Mouse (Mus musculus) gonadal fat pad, adult 2 months (tissue): ENCODE measurements around the gene Hist2h2ab. TPM values are rescaled to one million over a fixed set of nuclear protein-coding genes. Genes with fewer than 3 reads are reported as not detected.
"Not testable (repeated sequence)": the region's sequence is repeated elsewhere in the genome, so short reads cannot be mapped to it uniquely, and the experiment has no call there.

Source experiments
- DNase-seq: peaks from one replicate; pipeline ENCODE4 v3.0.0-alpha.2; 2012; ENCODE audit warnings: low read depth
- polyA plus RNA-seq: library from polyadenylated mRNA; depleted of rRNA; stranded (reverse); fragments of >200 nt; gene quantifications from 2 replicates; pipeline ENCODE4 v1.2.3, GENCODE M21; 2012; rRNA removed

The Hist2h2ab gene
- polyA plus RNA-seq, 1 experiment: 4.7 TPM

DNA sequence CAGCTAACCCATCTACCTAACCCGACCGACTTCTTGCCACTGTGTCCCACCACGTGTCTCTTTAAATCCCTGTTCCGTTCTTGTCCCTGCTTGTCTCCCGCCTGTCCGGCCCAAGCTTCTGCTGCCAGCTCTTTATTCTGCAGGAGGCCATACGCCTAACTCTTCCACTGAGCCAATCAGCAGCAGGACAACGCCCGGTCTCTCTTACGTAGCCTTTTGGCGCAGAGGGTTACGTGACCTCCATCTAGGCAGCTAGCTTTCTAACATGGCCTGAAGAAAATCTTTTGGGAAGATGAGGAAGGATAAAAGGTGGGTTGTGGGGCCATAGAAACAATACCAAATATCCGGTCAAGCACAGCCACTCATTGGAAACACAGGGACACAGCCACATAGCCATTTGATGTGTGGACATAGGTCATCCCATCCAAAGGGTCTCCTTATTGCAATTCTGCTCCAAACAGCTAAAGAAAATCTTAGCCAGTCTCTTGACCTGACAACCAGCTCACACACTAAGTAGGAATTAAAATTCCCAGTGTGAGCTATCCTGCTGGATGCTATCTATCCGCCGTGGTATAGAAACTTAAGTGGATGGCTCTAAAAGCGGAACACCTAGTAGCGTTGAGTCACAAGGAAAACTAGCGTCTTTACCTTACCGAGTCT is 42.7 kb downstream of the Hist2h2ab start:
- DNase-seq: peak; percentile 77

DNA sequence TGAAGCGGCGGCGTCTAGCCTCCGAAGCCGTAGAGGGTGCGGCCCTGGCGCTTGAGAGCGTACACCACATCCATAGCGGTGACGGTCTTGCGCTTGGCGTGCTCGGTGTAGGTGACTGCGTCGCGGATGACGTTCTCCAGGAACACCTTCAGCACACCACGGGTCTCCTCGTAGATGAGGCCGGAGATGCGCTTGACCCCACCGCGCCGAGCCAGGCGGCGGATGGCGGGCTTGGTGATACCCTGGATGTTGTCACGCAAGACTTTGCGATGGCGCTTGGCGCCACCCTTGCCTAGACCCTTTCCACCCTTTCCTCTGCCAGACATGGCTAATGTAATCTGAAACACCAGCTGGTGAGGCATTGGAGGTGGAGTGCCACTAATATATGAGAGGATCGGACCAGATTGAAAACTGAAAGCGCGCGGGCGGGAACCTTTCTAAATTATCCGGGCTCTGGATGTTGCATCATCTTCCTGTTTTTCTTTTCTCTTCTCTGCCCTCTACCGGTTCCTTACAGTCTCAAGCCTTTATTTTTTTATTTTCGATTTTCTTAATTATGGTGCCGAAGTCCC is 43.4 kb downstream of the Hist2h2ab start, which contains the start of gene Hist2h4:
Gene Hist2h4 (minus strand): TSS at position 333 of the 572 bp plus-strand sequence.
- no peak for DNase-seq

DNA sequence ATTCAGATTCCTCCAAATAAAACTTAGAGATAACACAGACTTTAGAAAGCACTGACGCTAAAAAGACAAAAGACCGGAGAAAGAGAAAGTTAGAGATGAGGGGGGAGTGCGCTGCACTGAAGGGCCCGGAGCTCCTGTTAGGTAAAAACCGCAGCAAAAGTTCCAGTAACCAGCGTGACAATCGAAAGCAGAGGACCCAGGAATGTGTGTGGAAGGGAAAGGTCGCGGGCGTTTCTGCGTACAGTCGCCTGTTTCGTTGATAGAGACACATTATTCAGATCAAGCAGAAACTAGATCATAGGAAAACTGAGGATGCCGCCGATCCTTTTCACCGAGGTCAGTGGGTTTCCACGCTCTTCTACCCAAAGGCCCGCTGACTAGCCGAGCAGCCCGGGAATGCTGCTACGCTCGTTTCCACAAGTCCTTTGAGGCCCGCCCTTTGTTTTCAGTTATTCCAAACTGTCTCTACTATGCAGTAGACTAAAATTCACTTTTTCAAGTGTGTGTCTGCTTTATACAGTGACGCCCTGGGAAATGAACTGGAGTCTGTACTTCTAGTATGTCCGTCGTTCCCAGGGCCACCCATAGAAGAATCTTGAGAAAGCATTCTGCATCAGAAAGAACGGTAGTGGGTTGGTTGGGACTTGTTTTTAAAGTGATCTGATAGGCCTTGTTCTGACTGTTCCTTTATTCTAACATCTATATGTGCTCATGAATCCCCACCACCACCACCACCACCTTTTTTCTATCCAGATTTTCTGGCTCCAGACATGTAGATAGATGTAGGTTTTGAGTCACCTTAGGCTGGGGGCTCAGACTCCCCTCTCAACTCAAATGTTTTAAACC is 44.1 kb downstream of the Hist2h2ab start:
- DNase-seq: no peak

DNA sequence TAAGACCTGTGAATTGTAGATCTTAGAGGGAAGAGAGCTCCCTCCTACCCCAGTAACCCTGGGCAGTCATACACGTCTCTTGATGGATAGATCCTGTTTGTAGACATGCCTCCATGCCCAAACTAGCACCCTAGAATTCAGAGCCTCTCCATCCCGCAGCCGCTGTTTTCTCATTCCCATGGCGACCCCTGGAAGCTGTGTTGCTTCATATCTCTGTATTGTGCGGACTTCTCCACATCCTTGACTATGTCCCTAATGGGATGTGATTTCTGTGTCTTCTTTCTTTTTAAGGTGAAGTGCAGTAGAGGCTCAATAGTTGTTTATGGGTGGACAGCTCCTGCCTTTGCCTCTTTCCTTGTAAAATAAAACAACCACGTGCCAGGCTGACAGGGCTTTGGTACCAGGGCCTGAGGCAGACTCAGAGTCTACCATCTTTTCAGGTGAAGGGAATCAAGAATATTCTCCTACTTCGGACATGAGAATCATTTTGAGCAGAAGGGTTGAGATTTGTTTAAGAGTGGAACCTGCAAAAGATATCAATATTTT is 44.8 kb downstream of the Hist2h2ab start:
- no peak for DNase-seq

DNA sequence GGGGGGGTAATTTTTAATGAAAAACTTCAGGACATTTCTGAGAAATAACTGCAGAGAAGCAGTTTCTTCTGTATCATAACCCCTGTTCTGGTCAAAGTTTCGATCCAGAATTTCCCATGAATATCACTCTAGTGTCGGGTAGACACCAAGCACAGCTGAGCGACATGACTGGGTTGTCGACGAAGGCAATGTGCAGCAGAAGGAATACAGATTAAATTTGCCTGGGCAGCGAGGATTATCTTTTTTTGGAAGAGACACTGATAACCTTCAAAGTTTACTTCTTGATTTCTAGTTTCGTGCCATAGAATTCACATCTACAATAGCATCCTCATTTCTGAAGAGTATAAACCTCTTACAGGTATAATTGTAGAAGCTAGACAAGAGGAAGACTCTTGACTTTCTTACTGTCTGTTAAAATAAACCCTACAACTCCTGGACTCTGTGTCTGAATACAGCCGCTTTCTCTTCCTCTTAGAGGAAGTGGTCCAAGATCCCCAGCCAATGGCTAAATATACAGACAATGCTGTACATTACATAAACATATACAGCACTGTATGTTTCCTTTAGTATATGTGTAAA is 46.6 kb downstream of the Hist2h2ab start:
- no peak for DNase-seq

DNA sequence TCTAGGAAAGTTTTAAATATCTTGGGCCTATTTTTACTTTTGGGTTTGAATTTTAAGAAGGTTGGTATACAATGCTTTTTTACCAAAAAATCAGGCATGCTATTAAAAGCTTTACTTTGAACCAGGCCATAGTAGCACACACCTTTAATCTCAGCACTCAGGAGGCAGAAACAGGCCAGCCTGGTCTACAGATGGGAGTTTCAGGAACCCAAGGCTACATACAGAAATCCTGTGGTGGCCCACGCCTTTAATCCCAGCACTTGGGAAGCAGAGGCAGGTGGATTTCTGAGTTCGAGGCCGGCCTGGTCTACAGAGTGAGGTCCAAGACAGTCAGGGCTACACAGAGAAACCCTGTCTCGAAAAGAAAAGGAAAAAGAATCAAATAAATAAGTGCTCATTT is 47.9 kb downstream of the Hist2h2ab start:
- no peak for DNase-seq

DNA sequence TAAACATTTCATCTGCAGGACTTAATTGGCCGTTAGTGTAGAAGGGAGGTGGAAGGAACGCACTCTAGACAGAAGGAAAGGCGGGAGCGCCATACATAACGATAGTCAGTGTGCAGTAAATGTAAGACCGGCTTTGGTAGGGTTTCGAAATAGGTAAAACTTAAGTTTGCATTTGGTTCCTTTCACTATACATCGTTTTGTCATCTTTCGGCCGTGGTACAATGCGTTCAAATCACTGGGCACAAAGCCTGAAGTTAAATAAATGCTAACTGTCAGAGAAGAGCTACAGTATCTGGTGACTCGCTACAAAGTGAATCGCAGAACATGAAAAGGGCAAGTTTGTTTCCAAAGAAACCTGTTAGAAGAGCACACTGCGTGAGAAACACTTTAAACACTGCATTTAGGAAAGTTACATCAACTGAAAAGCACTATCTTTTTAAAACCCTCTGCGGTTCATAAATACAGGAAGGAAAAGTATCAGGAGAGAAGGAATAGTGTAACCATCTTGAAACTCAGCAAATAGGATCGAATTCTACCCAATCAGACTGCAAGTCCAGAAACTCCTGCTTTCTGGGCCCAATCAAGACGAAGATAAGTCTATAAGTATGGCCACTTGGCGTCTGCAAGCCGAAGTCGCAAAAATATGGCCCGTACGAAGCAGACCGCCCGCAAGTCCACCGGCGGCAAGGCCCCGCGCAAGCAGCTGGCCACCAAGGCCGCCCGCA is 48.5 kb downstream of the Hist2h2ab start, which contains the start of gene Hist2h3b:
Gene Hist2h3b (plus strand): TSS at position 604 of the 725 bp plus-strand sequence.
- no peak for DNase-seq

DNA sequence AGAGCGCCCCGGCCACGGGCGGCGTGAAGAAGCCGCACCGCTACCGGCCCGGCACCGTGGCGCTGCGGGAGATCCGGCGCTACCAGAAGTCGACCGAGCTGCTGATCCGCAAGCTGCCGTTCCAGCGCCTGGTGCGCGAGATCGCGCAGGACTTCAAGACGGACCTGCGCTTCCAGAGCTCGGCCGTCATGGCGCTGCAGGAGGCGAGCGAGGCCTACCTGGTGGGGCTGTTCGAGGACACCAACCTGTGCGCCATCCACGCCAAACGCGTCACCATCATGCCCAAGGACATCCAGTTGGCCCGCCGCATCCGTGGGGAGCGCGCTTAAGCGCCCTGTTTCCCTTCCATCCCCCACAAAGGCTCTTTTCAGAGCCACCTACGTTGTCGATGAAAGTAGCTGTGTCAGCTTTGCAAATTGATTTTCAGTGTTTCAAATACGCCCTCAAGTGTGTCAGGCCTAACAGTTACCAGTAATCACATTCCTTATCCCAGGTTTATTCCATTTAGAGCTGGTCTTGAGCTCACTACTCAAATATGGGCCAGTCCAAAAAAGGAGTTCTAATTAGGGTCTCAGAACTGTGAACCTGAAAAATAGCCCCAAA is 49.2 kb downstream of the Hist2h2ab start:
- DNase-seq: not testable (repeated sequence)

Other genes starting within 250 kb of the Hist2h2ab start
- gene Plekho1, start 223.9 kb upstream of the Hist2h2ab start, polyA plus RNA-seq: 36.6 and 46.3 TPM in 2 replicates
- gene Vps45, start 161.4 kb upstream of the Hist2h2ab start, polyA plus RNA-seq: 11.7 and 12.2 TPM in 2 replicates
- gene Otud7b, start 115.3 kb upstream of the Hist2h2ab start, polyA plus RNA-seq: 9.8 and 14.9 TPM in 2 replicates
- 14.2 and 14.8 TPM in 2 replicates for gene Mtmr11, start 57.9 kb upstream of the Hist2h2ab start, polyA plus RNA-seq
- gene Sf3b4, start 47.5 kb upstream of the Hist2h2ab start, polyA plus RNA-seq: 51.4 and 62.1 TPM in 2 replicates
- gene Sv2a, start 38.7 kb upstream of the Hist2h2ab start, polyA plus RNA-seq: 2.8 and 3.9 TPM in 2 replicates
- 67.1 and 87.5 TPM in 2 replicates for gene Bola1, start 156 bp upstream of the Hist2h2ab start, polyA plus RNA-seq
- 7.2 and 8.6 TPM in 2 replicates for gene Hist2h2ac, start 1.0 kb downstream of the Hist2h2ab start, polyA plus RNA-seq
- 9.7 and 10.5 TPM in 2 replicates for gene Hist2h2be, start 1.3 kb downstream of the Hist2h2ab start, polyA plus RNA-seq
- 31.4 and 45.8 TPM in 2 replicates for gene Hist2h3c2, start 19.3 kb downstream of the Hist2h2ab start, polyA plus RNA-seq
- 420 and 426 TPM in 2 replicates for gene Hist2h2aa2, start 20.4 kb downstream of the Hist2h2ab start, polyA plus RNA-seq
- 794 and 829 TPM in 2 replicates for gene Hist2h2aa1, start 25.6 kb downstream of the Hist2h2ab start, polyA plus RNA-seq
- gene Hist2h3c1, start 26.8 kb downstream of the Hist2h2ab start, polyA plus RNA-seq: not detected in 2 replicates
- 4.1 and 5.5 TPM in 2 replicates for gene Hist2h4, start 43.4 kb downstream of the Hist2h2ab start, polyA plus RNA-seq
- gene Hist2h3b, start 48.8 kb downstream of the Hist2h2ab start, polyA plus RNA-seq: 20.3 and 34.5 TPM in 2 replicates
- 1.4 and 3.6 TPM in 2 replicates for gene Hist2h2bb, start 49.9 kb downstream of the Hist2h2ab start, polyA plus RNA-seq
- 3.3 and 4.0 TPM in 2 replicates for gene Fcgr1, start 74.1 kb downstream of the Hist2h2ab start, polyA plus RNA-seq
- not detected in 2 replicates for gene BC107364, start 232.4 kb downstream of the Hist2h2ab start, polyA plus RNA-seq